Mouse (Mus musculus): ENCODE results near the gene B4galt2. TPM values are rescaled to one million over a fixed set of nuclear protein-coding genes. Genes with fewer than 3 reads are reported as not detected.
A peak's percentile ranks its signal among the peaks of the same experiment; 100 is the strongest.

Gene B4galt2
- polyA plus RNA-seq, 1 experiment = 6.5 TPM

DNA sequence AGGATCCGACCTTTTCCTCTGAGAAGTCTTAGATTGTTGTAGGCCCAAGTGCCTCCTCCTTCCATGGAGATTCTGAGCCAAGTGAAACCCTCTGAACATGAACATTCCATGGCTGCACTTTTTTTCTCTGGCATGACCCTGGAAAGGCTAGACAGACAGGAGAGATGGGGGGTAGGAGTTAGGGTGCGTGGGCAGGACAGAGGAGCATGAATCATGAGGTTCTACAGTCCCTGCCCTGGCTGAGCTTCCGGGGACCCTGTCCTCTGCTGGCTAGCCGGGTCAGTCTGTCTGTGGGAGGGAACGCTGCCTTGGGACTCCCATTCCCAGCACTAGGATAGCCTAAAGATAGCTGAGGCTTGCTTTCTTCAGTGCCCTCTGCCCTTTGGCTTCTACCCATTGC is 38.8 kb downstream of the B4galt2 start:
- no peaks in the 10 kb centered on the region for H3K27me3 ChIP-seq (ENCODE audit: control insufficient read depth, insufficient read depth, low read length)
- DNase-seq (ENCODE audit: low read depth in 1 of 2, low spot score in 2 of 2) = no peak
- no peak overlapping the region for H3K4me3 ChIP-seq (ENCODE audit: extremely low read depth, insufficient read depth, insufficient read length)
- no peaks in the 10 kb centered on the region for H3K4me1 ChIP-seq (ENCODE audit: control insufficient read depth, insufficient read depth, insufficient read length)
- H3K27ac ChIP-seq (ENCODE audit: insufficient read depth, low read length) = no peak overlapping the region
- TF ChIP-seq POLR2A (IDR thresholded peaks at IDR 0.05; ENCODE audit: low read depth, low read length) (no peak), CTCF (IDR thresholded peaks at IDR 0.05; ENCODE audit: extremely low read depth, insufficient read depth, insufficient read length, insufficient replicate concordance) (no peak)
- 89% methylated on average over 5 of the region's 5 CpGs for WGBS
- no peaks in the 10 kb centered on the region for H3K36me3 ChIP-seq (ENCODE audit: control insufficient read depth, insufficient read depth, low read length)

DNA sequence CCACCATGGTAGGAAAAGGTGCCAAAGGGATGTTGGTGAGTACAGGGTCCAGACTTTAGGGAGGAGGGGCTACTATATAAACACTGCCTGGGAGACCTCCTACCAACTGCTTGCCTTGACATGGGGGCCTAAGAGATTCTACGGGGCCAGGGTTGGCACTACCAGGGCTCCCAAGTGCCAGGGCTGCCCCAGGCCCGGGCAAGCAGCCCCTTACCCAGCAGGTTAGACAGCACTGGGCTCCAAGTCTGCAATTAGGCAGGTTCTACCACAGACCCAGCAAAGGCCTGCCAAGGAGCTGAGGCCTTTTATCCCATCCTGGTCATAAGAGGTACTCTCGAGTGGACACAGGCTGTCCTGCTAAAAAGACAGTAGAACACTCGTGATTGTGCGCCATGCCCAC is 40.2 kb downstream of the B4galt2 start:
- Histone ChIP-seq H3K36me3 (ENCODE audit: control insufficient read depth, insufficient read depth, low read length) (no peaks in the 10 kb centered on the region), H3K4me3 (ENCODE audit: extremely low read depth, insufficient read depth, insufficient read length) (no peak overlapping the region), H3K27me3 (ENCODE audit: control insufficient read depth, insufficient read depth, low read length) (no peaks in the 10 kb centered on the region), H3K4me1 (ENCODE audit: control insufficient read depth, insufficient read depth, insufficient read length) (no peaks in the 10 kb centered on the region), H3K27ac (ENCODE audit: insufficient read depth, low read length) (no peak overlapping the region)
- TF ChIP-seq CTCF (IDR thresholded peaks at IDR 0.05; ENCODE audit: extremely low read depth, insufficient read depth, insufficient read length, insufficient replicate concordance) (no peak), POLR2A (IDR thresholded peaks at IDR 0.05; ENCODE audit: low read depth, low read length) (no peak)
- no peak for DNase-seq (ENCODE audit: low read depth in 1 of 2, low spot score in 2 of 2)
- WGBS = 89% methylated on average over 5 of the region's 5 CpGs

DNA sequence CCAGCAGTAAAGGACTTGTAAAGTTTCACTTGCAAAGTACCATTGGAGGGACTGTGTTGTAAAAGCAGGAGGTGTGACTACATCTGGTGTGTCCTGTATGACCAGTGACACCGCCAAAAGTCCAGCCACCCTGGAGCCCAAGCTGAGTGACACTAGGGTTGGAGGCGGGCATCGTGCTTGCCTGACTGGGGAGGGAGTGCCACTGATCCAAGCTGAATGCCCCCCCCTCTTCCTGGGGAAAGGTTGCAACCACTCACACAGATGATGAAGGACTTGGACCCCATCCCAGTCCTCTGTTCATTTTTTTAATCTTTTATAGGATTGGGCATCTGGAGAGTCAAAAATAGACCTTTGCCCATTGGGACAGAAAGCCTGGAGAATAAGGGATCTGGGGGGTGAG is 41.7 kb downstream of the B4galt2 start:
- TF ChIP-seq POLR2A (IDR thresholded peaks at IDR 0.05; ENCODE audit: low read depth, low read length) = no peak
- no peak for TF ChIP-seq CTCF (IDR thresholded peaks at IDR 0.05; ENCODE audit: extremely low read depth, insufficient read depth, insufficient read length, insufficient replicate concordance)
- Histone ChIP-seq H3K27ac (ENCODE audit: insufficient read depth, low read length) (no peak overlapping the region), H3K4me1 (ENCODE audit: control insufficient read depth, insufficient read depth, insufficient read length) (0 out of 2 replicates have a peak, but pooled peaks cover 3% of the 10 kb centered on the region), H3K4me3 (ENCODE audit: extremely low read depth, insufficient read depth, insufficient read length) (no peak overlapping the region), H3K27me3 (ENCODE audit: control insufficient read depth, insufficient read depth, low read length) (no peaks in the 10 kb centered on the region; the same call in 1 of the 2 replicates), H3K36me3 (ENCODE audit: control insufficient read depth, insufficient read depth, low read length) (no peaks in the 10 kb centered on the region)
- WGBS = 90% methylated on average over 3 of the region's 3 CpGs
- DNase-seq (ENCODE audit: low read depth in 1 of 2, low spot score in 2 of 2) = no peak

DNA sequence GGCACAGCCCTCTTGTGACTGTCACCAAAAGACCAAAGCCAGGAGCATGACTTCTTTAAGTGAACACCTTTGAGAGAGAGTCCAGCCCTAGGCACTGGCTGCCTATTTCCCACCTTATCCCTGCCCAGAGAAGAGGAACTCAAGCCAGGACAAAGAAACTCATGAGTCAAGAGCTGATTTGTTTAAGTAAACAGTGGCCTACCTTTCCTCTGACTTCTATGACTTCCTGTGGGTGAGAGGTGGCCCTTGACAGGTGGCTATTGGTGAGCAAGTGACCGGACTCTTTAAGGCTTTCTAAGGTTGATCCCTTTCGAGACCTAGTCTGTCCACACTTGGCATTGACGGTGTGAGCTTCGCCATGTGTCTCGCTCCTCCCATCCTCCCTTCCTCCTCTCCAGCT is 42.5 kb downstream of the B4galt2 start:
- DNase-seq (ENCODE audit: low read depth in 1 of 2, low spot score in 2 of 2) = no peak
- no peak for TF ChIP-seq CTCF (IDR thresholded peaks at IDR 0.05; ENCODE audit: extremely low read depth, insufficient read depth, insufficient read length, insufficient replicate concordance)
- TF ChIP-seq POLR2A (IDR thresholded peaks at IDR 0.05; ENCODE audit: low read depth, low read length) = no peak
- H3K27ac ChIP-seq (ENCODE audit: insufficient read depth, low read length) = no peak overlapping the region
- H3K4me3 ChIP-seq (ENCODE audit: extremely low read depth, insufficient read depth, insufficient read length) = no peak overlapping the region
- peaks cover 3% of the 10 kb centered on the region; the same call in 1 of the 2 replicates for H3K27me3 ChIP-seq (ENCODE audit: control insufficient read depth, insufficient read depth, low read length)
- 92% methylated on average over 5 of the region's 5 CpGs for WGBS
- H3K36me3 ChIP-seq (ENCODE audit: control insufficient read depth, insufficient read depth, low read length) = no peaks in the 10 kb centered on the region
- peaks cover 3% of the 10 kb centered on the region; the same call in 1 of the 2 replicates for H3K4me1 ChIP-seq (ENCODE audit: control insufficient read depth, insufficient read depth, insufficient read length)

DNA sequence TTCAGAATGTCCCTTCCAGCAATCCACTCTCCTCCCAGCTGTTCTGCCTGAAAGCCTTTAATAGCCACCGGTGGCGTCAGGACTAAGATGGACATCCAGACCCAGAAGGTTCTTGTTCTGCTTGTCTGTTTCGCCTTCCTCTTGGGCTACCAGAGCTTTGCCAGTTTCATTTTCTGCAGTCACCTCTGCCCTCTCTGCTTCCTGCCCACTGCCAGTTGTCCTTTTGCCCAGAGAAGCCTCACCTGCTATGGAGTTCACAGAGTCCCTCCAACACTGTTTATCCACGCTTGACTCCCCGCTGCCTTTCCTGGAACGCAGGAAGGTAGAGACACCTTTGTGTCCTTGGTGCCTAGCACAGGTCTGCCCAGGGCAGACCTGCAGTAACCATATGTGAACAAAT is 43.9 kb downstream of the B4galt2 start:
- WGBS = 84% methylated on average over 6 of the region's 6 CpGs
- peaks cover 5% of the 10 kb centered on the region; the same call in 1 of the 2 replicates for H3K27me3 ChIP-seq (ENCODE audit: control insufficient read depth, insufficient read depth, low read length)
- no peaks in the 10 kb centered on the region for H3K36me3 ChIP-seq (ENCODE audit: control insufficient read depth, insufficient read depth, low read length)
- H3K4me1 ChIP-seq (ENCODE audit: control insufficient read depth, insufficient read depth, insufficient read length) = peaks cover 3% of the 10 kb centered on the region; the same call in 1 of the 2 replicates
- no peak for TF ChIP-seq POLR2A (IDR thresholded peaks at IDR 0.05; ENCODE audit: low read depth, low read length)
- TF ChIP-seq CTCF (IDR thresholded peaks at IDR 0.05; ENCODE audit: extremely low read depth, insufficient read depth, insufficient read length, insufficient replicate concordance) = no peak
- H3K4me3 ChIP-seq (ENCODE audit: extremely low read depth, insufficient read depth, insufficient read length) = no peak overlapping the region
- DNase-seq (ENCODE audit: low read depth in 1 of 2, low spot score in 2 of 2) = no peak
- no peak overlapping the region for H3K27ac ChIP-seq (ENCODE audit: insufficient read depth, low read length)

DNA sequence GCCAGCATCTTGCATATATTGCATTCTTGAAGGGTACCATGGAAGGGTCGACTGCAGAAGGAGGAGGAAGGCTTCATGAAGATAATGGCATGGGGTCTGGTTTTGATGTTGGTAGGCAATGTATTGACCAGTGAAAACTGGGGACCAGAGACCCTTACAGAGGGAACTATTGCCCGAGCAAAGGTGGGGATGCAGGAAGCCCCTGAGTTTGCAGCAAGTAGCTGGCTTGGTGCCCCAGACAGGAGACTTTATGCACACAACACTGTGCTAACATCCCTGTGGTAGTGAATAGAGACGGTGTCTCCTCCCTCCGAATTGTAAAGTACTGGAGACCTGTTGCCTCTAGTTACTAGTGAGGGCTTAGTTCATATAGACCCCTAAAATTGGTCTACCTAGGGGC is 46.0 kb downstream of the B4galt2 start:
- H3K27ac ChIP-seq (ENCODE audit: insufficient read depth, low read length) = no peak overlapping the region
- WGBS = 77% methylated on average over 4 of the region's 4 CpGs
- no peak for DNase-seq (ENCODE audit: low read depth in 1 of 2, low spot score in 2 of 2)
- TF ChIP-seq CTCF (IDR thresholded peaks at IDR 0.05; ENCODE audit: extremely low read depth, insufficient read depth, insufficient read length, insufficient replicate concordance) = no peak
- TF ChIP-seq POLR2A (IDR thresholded peaks at IDR 0.05; ENCODE audit: low read depth, low read length) = no peak
- H3K36me3 ChIP-seq (ENCODE audit: control insufficient read depth, insufficient read depth, low read length) = no peaks in the 10 kb centered on the region
- no peak overlapping the region for H3K4me3 ChIP-seq (ENCODE audit: extremely low read depth, insufficient read depth, insufficient read length)
- peaks cover 3% of the 10 kb centered on the region; the same call in 1 of the 2 replicates for H3K4me1 ChIP-seq (ENCODE audit: control insufficient read depth, insufficient read depth, insufficient read length)
- H3K27me3 ChIP-seq (ENCODE audit: control insufficient read depth, insufficient read depth, low read length) = peaks cover 7% of the 10 kb centered on the region; the same call in 1 of the 2 replicates

DNA sequence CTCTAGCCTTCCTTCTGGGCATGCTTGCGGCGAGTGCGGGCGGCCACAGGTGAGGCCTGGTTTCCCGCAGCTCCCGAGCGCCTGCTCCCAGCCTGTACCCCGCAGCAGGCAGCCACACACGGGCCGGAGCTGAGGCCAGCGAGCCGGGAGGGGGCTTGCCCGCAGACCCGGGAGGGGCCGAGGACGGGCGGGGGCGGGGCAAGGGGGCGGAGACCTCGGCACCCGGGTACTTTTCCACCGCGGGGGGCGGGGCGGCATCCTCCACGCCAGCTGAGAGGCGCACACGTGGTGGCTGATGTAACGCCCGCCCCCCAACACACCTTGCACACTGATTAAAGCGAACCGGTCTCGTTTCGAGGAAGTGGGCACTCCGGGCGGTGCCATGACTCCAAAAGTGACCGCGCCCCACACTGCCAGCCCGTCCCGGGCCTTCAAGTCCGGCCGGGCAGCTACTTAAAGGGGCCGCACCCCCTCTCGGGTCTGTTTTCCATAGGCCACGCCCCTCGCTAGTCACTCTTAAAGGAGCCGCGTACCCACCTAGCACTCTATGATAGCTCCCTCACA is 47.0 kb downstream of the B4galt2 start:
- Histone ChIP-seq H3K36me3 (ENCODE audit: control insufficient read depth, insufficient read depth, low read length) (no peaks in the 10 kb centered on the region), H3K27ac (ENCODE audit: insufficient read depth, low read length) (peak overlapping the region; percentile 8; the same call in 1 of the 2 replicates), H3K27me3 (ENCODE audit: control insufficient read depth, insufficient read depth, low read length) (peaks cover 7% of the 10 kb centered on the region; the same call in 1 of the 2 replicates), H3K4me1 (ENCODE audit: control insufficient read depth, insufficient read depth, insufficient read length) (peaks cover 3% of the 10 kb centered on the region; the same call in 1 of the 2 replicates), H3K4me3 (ENCODE audit: extremely low read depth, insufficient read depth, insufficient read length) (peak overlapping the region; percentile 75)
- TF ChIP-seq CTCF (IDR thresholded peaks at IDR 0.05; ENCODE audit: extremely low read depth, insufficient read depth, insufficient read length, insufficient replicate concordance) = no peak
- DNase-seq (ENCODE audit: low read depth in 1 of 2, low spot score in 2 of 2) = peak; percentile 54 to 79
- WGBS = 2% methylated on average over 46 of the region's 48 CpGs
